Mouse (Mus musculus): ENCODE data around the gene Ybx2. TPM values are rescaled to one million over a fixed set of nuclear protein-coding genes. Genes with fewer than 3 reads are reported as not detected.
"Not testable (repeated sequence)": the region's sequence is repeated elsewhere in the genome, so short reads cannot be mapped to it uniquely, and the experiment has no call there.

Gene Ybx2
- polyA plus RNA-seq, 1 experiment from 2014 or later, result 6.6 TPM

GRCm38 (mm10) chr11:69927501-69927900, 8.1 kb upstream of the Ybx2 start:
- Histone ChIP-seq H3K9ac (replicated peaks; ENCODE audit: low read depth, low read length) (no peak overlapping the region), H3K9me3 (ENCODE audit: control insufficient read depth, low read depth, low read length) (no peaks in the 10 kb centered on the region), H3K27ac (ENCODE audit: low read length) (no peak overlapping the region), H3K4me2 (replicated peaks; ENCODE audit: low read depth, low read length) (no peak overlapping the region), H3K27me3 (ENCODE audit: control insufficient read depth, insufficient read depth, low read length) (no peaks in the 10 kb centered on the region), H3K36me3 (ENCODE audit: control insufficient read depth, insufficient read depth, low read length) (no peaks in the 10 kb centered on the region), H3K4me1 (ENCODE audit: control insufficient read depth, insufficient read depth, low read length) (peaks cover 4% of the 10 kb centered on the region), H3K4me3 (ENCODE audit: low read depth, low read length) (no peak overlapping the region)
- ATAC-seq (ENCODE audit: insufficient number of reproducible peaks, insufficient read depth, low FRiP score, low read depth), result 0 out of 2 replicates have a peak, but pooled peaks have one; percentile 28
- 97% methylated on average over 2 of the region's 2 CpGs for WGBS

GRCm38 (mm10) chr11:69929712-69930111, 5.9 kb upstream of the Ybx2 start:
- no peaks in the 10 kb centered on the region for H3K9me3 ChIP-seq (ENCODE audit: control insufficient read depth, low read depth, low read length)
- WGBS, result 39% methylated on average over 4 of the region's 4 CpGs
- no peaks in the 10 kb centered on the region for H3K27me3 ChIP-seq (ENCODE audit: control insufficient read depth, insufficient read depth, low read length)
- H3K4me3 ChIP-seq (ENCODE audit: low read depth, low read length), result no peak overlapping the region
- ATAC-seq (ENCODE audit: insufficient number of reproducible peaks, insufficient read depth, low FRiP score, low read depth), result no peak
- H3K4me1 ChIP-seq (ENCODE audit: control insufficient read depth, insufficient read depth, low read length), result 0 out of 2 replicates have a peak, but pooled peaks cover 4% of the 10 kb centered on the region
- H3K36me3 ChIP-seq (ENCODE audit: control insufficient read depth, insufficient read depth, low read length), result no peaks in the 10 kb centered on the region
- H3K27ac ChIP-seq (ENCODE audit: low read length), result no peak overlapping the region
- no peak overlapping the region for H3K4me2 ChIP-seq (replicated peaks; ENCODE audit: low read depth, low read length)
- no peak overlapping the region for H3K9ac ChIP-seq (replicated peaks; ENCODE audit: low read depth, low read length)

GRCm38 (mm10) chr11:69930176-69930575, 5.4 kb upstream of the Ybx2 start:
- H3K4me3 ChIP-seq (ENCODE audit: low read depth, low read length); H3K4me2 ChIP-seq (replicated peaks; ENCODE audit: low read depth, low read length); ATAC-seq (ENCODE audit: insufficient number of reproducible peaks, insufficient read depth, low FRiP score, low read depth); H3K9me3 ChIP-seq (ENCODE audit: control insufficient read depth, low read depth, low read length); H3K4me1 ChIP-seq (ENCODE audit: control insufficient read depth, insufficient read depth, low read length); H3K27ac ChIP-seq (ENCODE audit: low read length); H3K27me3 ChIP-seq (ENCODE audit: control insufficient read depth, insufficient read depth, low read length); H3K9ac ChIP-seq (replicated peaks; ENCODE audit: low read depth, low read length); H3K36me3 ChIP-seq (ENCODE audit: control insufficient read depth, insufficient read depth, low read length): not testable (repeated sequence)
- WGBS, result 87% methylated on average over 8 of the region's 8 CpGs

DNA sequence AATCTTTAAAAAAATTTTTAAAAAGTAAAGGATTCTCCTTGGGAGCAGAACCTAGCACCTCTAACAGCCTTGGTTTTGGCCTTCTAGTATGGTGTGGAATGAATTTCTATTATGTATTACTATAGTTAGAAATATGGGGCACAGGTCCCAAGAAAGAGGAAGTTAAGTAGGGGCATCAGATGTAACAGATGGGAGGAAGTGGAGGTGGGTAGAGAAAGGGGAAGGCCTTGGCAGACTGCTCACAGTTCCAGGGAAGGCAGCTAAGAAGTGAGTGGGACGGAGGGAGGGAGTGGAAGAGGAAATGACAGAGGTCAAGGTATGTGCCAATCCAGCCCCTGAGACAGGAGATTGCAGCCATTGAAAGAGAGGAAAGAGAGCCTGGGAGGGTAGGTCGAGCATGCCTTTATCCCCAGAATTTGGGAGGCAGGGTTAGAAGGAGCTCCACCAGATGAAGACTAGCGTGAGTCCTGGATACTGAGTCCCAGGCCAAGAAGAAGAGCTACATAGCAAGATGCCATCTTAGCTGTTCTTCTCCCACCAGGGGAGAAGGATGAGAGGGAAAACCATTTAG, 4.5 kb upstream of the Ybx2 start:
- Histone ChIP-seq H3K4me3 (ENCODE audit: low read depth, low read length) (no peak overlapping the region), H3K4me2 (replicated peaks; ENCODE audit: low read depth, low read length) (no peak overlapping the region), H3K27me3 (ENCODE audit: control insufficient read depth, insufficient read depth, low read length) (no peaks in the 10 kb centered on the region), H3K36me3 (ENCODE audit: control insufficient read depth, insufficient read depth, low read length) (no peaks in the 10 kb centered on the region), H3K27ac (ENCODE audit: low read length) (no peak overlapping the region), H3K9me3 (ENCODE audit: control insufficient read depth, low read depth, low read length) (no peaks in the 10 kb centered on the region), H3K4me1 (ENCODE audit: control insufficient read depth, insufficient read depth, low read length) (0 out of 2 replicates have a peak, but pooled peaks cover 5% of the 10 kb centered on the region), H3K9ac (replicated peaks; ENCODE audit: low read depth, low read length) (no peak overlapping the region)
- 73% methylated on average over 3 of the region's 3 CpGs for WGBS
- ATAC-seq (ENCODE audit: insufficient number of reproducible peaks, insufficient read depth, low FRiP score, low read depth), result no peak

- Histone ChIP-seq H3K4me2 (replicated peaks; ENCODE audit: low read depth, low read length) (no peak overlapping the region), H3K9ac (replicated peaks; ENCODE audit: low read depth, low read length) (no peak overlapping the region), H3K36me3 (ENCODE audit: control insufficient read depth, insufficient read depth, low read length) (no peaks in the 10 kb centered on the region), H3K27ac (ENCODE audit: low read length) (no peak overlapping the region), H3K4me3 (ENCODE audit: low read depth, low read length) (no peak overlapping the region), H3K27me3 (ENCODE audit: control insufficient read depth, insufficient read depth, low read length) (no peaks in the 10 kb centered on the region), H3K4me1 (ENCODE audit: control insufficient read depth, insufficient read depth, low read length) (peaks cover 11% of the 10 kb centered on the region; the same call in 1 of the 2 replicates), H3K9me3 (ENCODE audit: control insufficient read depth, low read depth, low read length) (no peaks in the 10 kb centered on the region)
- no peak for ATAC-seq (ENCODE audit: insufficient number of reproducible peaks, insufficient read depth, low FRiP score, low read depth)
- 69% methylated on average over 8 of the region's 8 CpGs for WGBS
These were observed 3.8 kb upstream of the Ybx2 start for GRCm38 (mm10) chr11:69931769-69932168.

DNA sequence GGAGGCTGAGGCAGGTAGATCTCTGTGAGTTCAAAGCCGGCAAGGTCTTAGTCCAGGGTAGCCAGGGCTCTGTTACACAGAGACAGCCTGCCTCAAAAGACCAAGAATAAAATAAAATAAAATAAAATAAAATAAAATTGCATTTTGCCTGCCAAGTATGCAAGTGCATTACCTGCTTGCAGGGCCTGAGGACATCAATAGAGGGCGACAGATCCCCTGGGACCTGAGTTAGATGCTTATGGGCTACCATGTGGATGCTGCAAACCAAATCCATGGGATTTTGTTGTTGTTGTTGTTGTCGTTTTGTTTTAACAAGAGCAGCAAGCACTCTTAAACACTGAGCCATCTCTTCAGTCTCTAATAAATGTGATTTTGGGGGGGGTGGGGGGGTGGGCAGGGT, 3.3 kb upstream of the Ybx2 start:
- 34% methylated on average over 3 of the region's 3 CpGs for WGBS
- no peaks in the 10 kb centered on the region for H3K27me3 ChIP-seq (ENCODE audit: control insufficient read depth, insufficient read depth, low read length)
- H3K4me3 ChIP-seq (ENCODE audit: low read depth, low read length), result no peak overlapping the region
- peaks cover 16% of the 10 kb centered on the region; the same call in 1 of the 2 replicates for H3K4me1 ChIP-seq (ENCODE audit: control insufficient read depth, insufficient read depth, low read length)
- no peak overlapping the region for H3K27ac ChIP-seq (ENCODE audit: low read length)
- no peak overlapping the region for H3K4me2 ChIP-seq (replicated peaks; ENCODE audit: low read depth, low read length)
- no peak overlapping the region for H3K9ac ChIP-seq (replicated peaks; ENCODE audit: low read depth, low read length)
- H3K36me3 ChIP-seq (ENCODE audit: control insufficient read depth, insufficient read depth, low read length), result no peaks in the 10 kb centered on the region
- no peak for ATAC-seq (ENCODE audit: insufficient number of reproducible peaks, insufficient read depth, low FRiP score, low read depth)
- H3K9me3 ChIP-seq (ENCODE audit: control insufficient read depth, low read depth, low read length), result no peaks in the 10 kb centered on the region

- no peaks in the 10 kb centered on the region for H3K9me3 ChIP-seq (ENCODE audit: control insufficient read depth, low read depth, low read length)
- peaks cover 16% of the 10 kb centered on the region; the same call in 1 of the 2 replicates for H3K4me1 ChIP-seq (ENCODE audit: control insufficient read depth, insufficient read depth, low read length)
- H3K27ac ChIP-seq (ENCODE audit: low read length), result no peak overlapping the region
- no peaks in the 10 kb centered on the region for H3K36me3 ChIP-seq (ENCODE audit: control insufficient read depth, insufficient read depth, low read length)
- no peak for ATAC-seq (ENCODE audit: insufficient number of reproducible peaks, insufficient read depth, low FRiP score, low read depth)
- WGBS, result 66% methylated on average over 4 of the region's 4 CpGs
- no peak overlapping the region for H3K4me2 ChIP-seq (replicated peaks; ENCODE audit: low read depth, low read length)
- no peaks in the 10 kb centered on the region for H3K27me3 ChIP-seq (ENCODE audit: control insufficient read depth, insufficient read depth, low read length)
- no peak overlapping the region for H3K9ac ChIP-seq (replicated peaks; ENCODE audit: low read depth, low read length)
- H3K4me3 ChIP-seq (ENCODE audit: low read depth, low read length), result no peak overlapping the region
These were observed 2.5 kb upstream of the Ybx2 start for GRCm38 (mm10) chr11:69933066-69933465.

- WGBS, result 1% methylated on average over 18 of the region's 18 CpGs
- peaks cover 16% of the 10 kb centered on the region; the same call in 1 of the 2 replicates for H3K4me1 ChIP-seq (ENCODE audit: control insufficient read depth, insufficient read depth, low read length)
These were observed 1.4 kb upstream of the Ybx2 start for GRCm38 (mm10) chr11:69934169-69934568.

DNA sequence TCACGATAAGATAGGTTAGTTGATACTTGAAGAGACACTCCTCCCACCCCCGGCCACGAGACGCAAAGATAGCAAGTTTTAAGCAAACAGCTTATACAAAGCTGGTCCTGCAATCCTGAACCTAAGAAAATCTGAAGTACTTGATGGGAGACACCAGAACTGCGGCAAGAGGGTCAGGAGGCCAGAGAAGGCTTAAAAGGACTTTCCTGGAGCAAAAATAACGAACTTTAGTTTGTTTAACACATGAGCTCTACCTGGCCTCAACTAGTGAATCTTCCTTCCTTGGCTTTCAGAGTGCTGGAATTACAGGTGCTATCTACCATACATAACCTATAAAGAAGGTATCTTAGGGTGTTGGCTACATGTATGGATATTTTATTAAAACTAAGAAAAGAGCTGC, 915 bp upstream of the Ybx2 start:
- Histone ChIP-seq H3K4me2 (replicated peaks; ENCODE audit: low read depth, low read length) (peak overlapping the region; percentile 99), H3K4me1 (ENCODE audit: control insufficient read depth, insufficient read depth, low read length) (peaks cover 16% of the 10 kb centered on the region; the same call in 1 of the 2 replicates), H3K4me3 (ENCODE audit: low read depth, low read length) (peak overlapping the region; percentile 54; the same call in 1 of the 2 replicates), H3K27me3 (ENCODE audit: control insufficient read depth, insufficient read depth, low read length) (no peaks in the 10 kb centered on the region), H3K9me3 (ENCODE audit: control insufficient read depth, low read depth, low read length) (no peaks in the 10 kb centered on the region), H3K27ac (ENCODE audit: low read length) (no peak overlapping the region), H3K36me3 (ENCODE audit: control insufficient read depth, insufficient read depth, low read length) (no peaks in the 10 kb centered on the region), H3K9ac (replicated peaks; ENCODE audit: low read depth, low read length) (no peak overlapping the region)
- whole genome bisulfite sequencing, result 13% methylated on average over 6 of the region's 6 CpGs
- no peak for ATAC-seq (ENCODE audit: insufficient number of reproducible peaks, insufficient read depth, low FRiP score, low read depth)

More at GRCm38 (mm10) chr11:69934169-69934568, 1.4 kb upstream of the Ybx2 start:
- H3K9ac ChIP-seq (replicated peaks; ENCODE audit: low read depth, low read length), result no peak overlapping the region
- ATAC-seq (ENCODE audit: insufficient number of reproducible peaks, insufficient read depth, low FRiP score, low read depth), result peak; percentile 64
- H3K27me3 ChIP-seq (ENCODE audit: control insufficient read depth, insufficient read depth, low read length), result no peaks in the 10 kb centered on the region
- H3K4me2 ChIP-seq (replicated peaks; ENCODE audit: low read depth, low read length), result peak overlapping the region; percentile 34
- no peak overlapping the region for H3K27ac ChIP-seq (ENCODE audit: low read length)
- no peaks in the 10 kb centered on the region for H3K36me3 ChIP-seq (ENCODE audit: control insufficient read depth, insufficient read depth, low read length)
- no peaks in the 10 kb centered on the region for H3K9me3 ChIP-seq (ENCODE audit: control insufficient read depth, low read depth, low read length)
- H3K4me3 ChIP-seq (ENCODE audit: low read depth, low read length), result peak overlapping the region; percentile 5; the same call in 1 of the 2 replicates

Measured in stomach, embryonic 14.5 days (tissue).